Mouse (Mus musculus): ENCODE results near the gene Odf3b. TPM values are rescaled to one million over a fixed set of nuclear protein-coding genes. Genes with fewer than 3 reads are reported as not detected.
A peak's percentile ranks its signal among the peaks of the same experiment; 100 is the strongest.

Odf3b gene
- polyA plus RNA-seq, 1 experiment: not detected

DNA sequence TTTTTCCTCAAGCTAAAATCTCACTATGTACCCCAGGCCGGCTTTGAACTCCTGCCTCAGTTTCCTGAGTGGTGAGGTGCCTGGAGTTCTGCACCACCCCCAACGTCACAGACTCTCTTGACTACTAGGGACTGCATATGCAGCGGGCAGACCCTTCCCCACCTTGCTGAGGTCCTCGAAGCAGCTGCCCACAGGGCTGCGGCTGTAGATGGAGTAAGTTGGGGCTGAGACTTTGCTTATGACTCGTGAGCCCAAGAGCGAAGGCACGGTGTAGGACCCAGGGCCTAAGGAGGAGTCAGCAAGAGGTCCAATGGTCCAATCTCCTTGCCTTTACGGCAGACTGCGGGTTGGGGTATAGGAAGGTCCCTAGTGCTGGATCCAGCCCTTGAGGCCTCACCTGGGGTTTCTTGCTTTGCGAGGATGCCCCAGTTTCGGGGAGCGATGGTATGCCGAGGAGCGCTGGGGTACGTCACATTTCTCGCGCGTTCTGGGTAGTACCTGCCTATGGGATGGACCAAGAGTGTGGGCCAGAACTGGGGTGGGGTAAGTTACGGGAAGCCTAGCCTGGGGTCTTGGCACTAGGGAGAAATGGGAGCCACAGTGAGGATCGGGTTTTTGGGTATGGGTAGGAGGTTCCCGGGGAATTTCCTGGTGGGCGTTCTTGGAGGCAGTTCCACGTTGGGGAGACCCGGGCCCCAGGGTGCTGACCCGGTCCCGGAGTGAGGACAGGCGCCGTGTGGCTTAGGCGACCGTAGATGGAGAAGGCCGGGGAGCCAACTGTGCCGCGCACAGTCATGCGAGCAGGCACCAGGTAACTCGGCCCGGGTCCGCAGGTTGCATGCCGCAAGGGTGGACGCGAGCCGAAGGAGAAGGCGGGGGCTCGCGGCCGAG lies 899 bp downstream of the Odf3b start:
- peak overlapping the region; percentile 4 for H3K4me2 ChIP-seq (ENCODE audit: low read depth)
- no peaks in the 10 kb centered on the region for H3K36me3 ChIP-seq (ENCODE audit: control insufficient read depth, insufficient read depth)
- TF ChIP-seq SRF (IDR thresholded peaks at IDR 0.05; ENCODE audit: control insufficient read depth, insufficient read length, low read depth): no peak
- TF ChIP-seq TCF12 (IDR thresholded peaks at IDR 0.05; ENCODE audit: insufficient read depth, poor library complexity, severe bottlenecking): no peak
- no peak for TF ChIP-seq CEBPB (IDR thresholded peaks at IDR 0.05; ENCODE audit: insufficient read depth, poor library complexity, severe bottlenecking)
- no peak for TF ChIP-seq TCF3 (IDR thresholded peaks at IDR 0.05; ENCODE audit: insufficient read length, low read depth)
- H3K79me2 ChIP-seq (ENCODE audit: control insufficient read depth, insufficient read depth): no peaks in the 10 kb centered on the region
- H3ac ChIP-seq (ENCODE audit: control insufficient read depth, insufficient read length): no peak overlapping the region
- H3K4me3 ChIP-seq: no peak overlapping the region
- peaks cover 43% of the 10 kb centered on the region for H3K27me3 ChIP-seq (ENCODE audit: control insufficient read depth, insufficient read depth, insufficient read length)

DNA sequence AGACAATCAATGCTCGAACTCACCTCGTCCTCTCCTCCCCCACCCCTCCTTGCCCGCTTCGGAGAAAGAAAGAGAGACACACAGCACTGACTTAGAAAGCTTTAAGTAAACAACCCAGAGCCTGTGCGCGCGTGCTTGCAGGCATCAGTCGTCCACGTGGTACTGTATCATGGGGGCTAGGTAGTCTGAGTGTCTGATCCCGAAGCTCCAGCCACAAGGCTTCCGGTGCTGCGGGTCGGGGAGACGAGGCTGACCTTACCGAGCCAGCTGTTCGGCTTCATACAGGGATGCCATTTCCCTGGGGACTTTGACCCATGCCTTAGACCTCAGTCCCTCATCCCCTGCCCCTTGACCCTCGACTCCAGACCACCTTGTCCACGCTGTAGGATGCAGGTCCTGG lies 1.7 kb downstream of the Odf3b start:
- no peak for TF ChIP-seq POLR2AphosphoS2 (IDR thresholded peaks at IDR 0.05; ENCODE audit: insufficient read length, low read depth)
- TF ChIP-seq E2F4 (IDR thresholded peaks at IDR 0.05; ENCODE audit: insufficient read depth): no peak
- no peak for TF ChIP-seq USF1 (IDR thresholded peaks at IDR 0.05; ENCODE audit: low read depth)
- TF ChIP-seq MYOD1 (IDR thresholded peaks at IDR 0.05; ENCODE audit: control insufficient read depth in 1 of 3, insufficient read length in 2 of 3, low read depth in 2 of 3): no peak
- TF ChIP-seq REST (IDR thresholded peaks at IDR 0.05; ENCODE audit: insufficient read depth, insufficient read length): no peak
- TF ChIP-seq CEBPB (IDR thresholded peaks at IDR 0.05; ENCODE audit: insufficient read depth, poor library complexity, severe bottlenecking): no peak
- TF ChIP-seq MYOG (IDR thresholded peaks at IDR 0.05; ENCODE audit: control insufficient read depth in 1 of 3, insufficient read depth in 1 of 3, insufficient read length in 2 of 3, low read depth in 2 of 3): no peak
- TF ChIP-seq TCF3 (IDR thresholded peaks at IDR 0.05; ENCODE audit: insufficient read length, low read depth): no peak
- TF ChIP-seq MAX (IDR thresholded peaks at IDR 0.05; ENCODE audit: low read depth): no peak
- peaks cover 36% of the 10 kb centered on the region for H3K27me3 ChIP-seq (ENCODE audit: control insufficient read depth, insufficient read depth, insufficient read length)
- H3K79me2 ChIP-seq (ENCODE audit: control insufficient read depth, insufficient read depth): no peaks in the 10 kb centered on the region
- no peak overlapping the region for H3K4me2 ChIP-seq (ENCODE audit: low read depth)
- no peaks in the 10 kb centered on the region for H3K36me3 ChIP-seq (ENCODE audit: control insufficient read depth, insufficient read depth)
- H3ac ChIP-seq (ENCODE audit: control insufficient read depth, insufficient read length): no peak overlapping the region
- no peak overlapping the region for H3K4me3 ChIP-seq

DNA sequence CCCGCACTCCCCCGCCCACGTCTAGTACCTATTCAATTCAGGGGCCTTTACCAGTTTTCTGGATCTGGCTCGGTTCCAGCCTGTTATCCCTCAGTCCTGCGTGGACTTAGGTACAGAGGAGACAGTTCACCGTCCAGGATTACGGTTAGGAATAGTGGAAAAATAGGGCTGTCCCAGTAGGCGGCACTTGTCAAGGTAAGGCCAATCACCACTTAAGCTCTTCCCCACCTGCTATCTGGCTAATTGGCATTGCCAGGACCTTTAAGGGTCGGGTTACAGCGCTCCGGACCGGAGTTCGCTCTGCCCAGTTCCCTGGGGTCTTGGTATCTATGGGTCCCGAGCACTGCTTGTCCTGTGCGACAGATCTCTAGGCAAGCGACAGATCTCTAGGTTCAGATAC lies 2.1 kb downstream of the Odf3b start, which contains the start of gene Tymp:
Gene Tymp (minus strand): TSS at position 83 of the 400 bp plus-strand sequence.
- Histone ChIP-seq H3K4me3 (no peak within 1 kb of the TSS), H3K4me2 (ENCODE audit: low read depth) (no peak within 1 kb of the TSS), H3K27me3 (ENCODE audit: control insufficient read depth, insufficient read depth, insufficient read length) (peaks cover 34% of the 10 kb centered on the region), H3ac (ENCODE audit: control insufficient read depth, insufficient read length) (no peak within 1 kb of the TSS), H3K36me3 (ENCODE audit: control insufficient read depth, insufficient read depth) (peaks cover 1% of the 10 kb centered on the region), H3K79me2 (ENCODE audit: control insufficient read depth, insufficient read depth) (no peaks in the 10 kb centered on the region)
- TF ChIP-seq TCF3 (IDR thresholded peaks at IDR 0.05; ENCODE audit: insufficient read length, low read depth): no peak
- no peak for TF ChIP-seq REST (IDR thresholded peaks at IDR 0.05; ENCODE audit: insufficient read depth, insufficient read length)
- TF ChIP-seq MYOD1 (IDR thresholded peaks at IDR 0.05; ENCODE audit: control insufficient read depth in 1 of 3, insufficient read length in 2 of 3, low read depth in 2 of 3): no peak
- no peak for TF ChIP-seq MYOG (IDR thresholded peaks at IDR 0.05; ENCODE audit: control insufficient read depth in 1 of 3, insufficient read depth in 1 of 3, insufficient read length in 2 of 3, low read depth in 2 of 3)
- TF ChIP-seq POLR2A (IDR thresholded peaks at IDR 0.05; ENCODE audit: insufficient read length, low read depth): no peak
- no peak for TF ChIP-seq CEBPB (IDR thresholded peaks at IDR 0.05; ENCODE audit: insufficient read depth, poor library complexity, severe bottlenecking)
- TF ChIP-seq SRF (IDR thresholded peaks at IDR 0.05; ENCODE audit: control insufficient read depth, insufficient read length, low read depth): no peak
- TF ChIP-seq MAX (IDR thresholded peaks at IDR 0.05; ENCODE audit: low read depth): no peak
- TF ChIP-seq USF1 (IDR thresholded peaks at IDR 0.05; ENCODE audit: low read depth): no peak
- TF ChIP-seq POLR2AphosphoS2 (IDR thresholded peaks at IDR 0.05; ENCODE audit: insufficient read length, low read depth): no peak
- TF ChIP-seq E2F4 (IDR thresholded peaks at IDR 0.05; ENCODE audit: insufficient read depth): no peak
- TF ChIP-seq TCF12 (IDR thresholded peaks at IDR 0.05; ENCODE audit: insufficient read depth, poor library complexity, severe bottlenecking): no peak

DNA sequence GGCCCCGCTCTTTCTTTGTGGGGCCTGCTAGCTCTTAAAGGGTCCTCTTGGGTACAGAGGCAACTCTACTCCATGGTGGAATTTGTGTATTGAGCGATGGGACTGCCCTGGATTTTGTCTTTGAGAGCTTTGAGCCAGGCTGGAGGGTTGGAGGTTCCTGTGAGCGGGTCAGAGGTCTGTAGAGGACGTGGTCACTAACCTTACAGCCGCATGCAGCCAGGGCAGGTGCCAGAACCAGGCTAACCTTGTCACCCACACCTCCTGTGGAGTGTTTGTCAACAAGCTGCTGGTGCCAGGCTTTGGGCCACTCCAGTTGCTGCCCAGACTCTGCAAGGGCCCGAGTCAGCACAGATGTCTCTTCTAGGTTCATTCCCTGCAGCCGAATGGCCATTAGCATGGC lies 3.0 kb downstream of the Odf3b start:
- Histone ChIP-seq H3K4me3 (no peak overlapping the region), H3K4me2 (ENCODE audit: low read depth) (no peak overlapping the region), H3K27me3 (ENCODE audit: control insufficient read depth, insufficient read depth, insufficient read length) (peaks cover 34% of the 10 kb centered on the region), H3ac (ENCODE audit: control insufficient read depth, insufficient read length) (no peak overlapping the region), H3K36me3 (ENCODE audit: control insufficient read depth, insufficient read depth) (peaks cover 10% of the 10 kb centered on the region), H3K79me2 (ENCODE audit: control insufficient read depth, insufficient read depth) (no peaks in the 10 kb centered on the region)
- TF ChIP-seq POLR2A (IDR thresholded peaks at IDR 0.05; ENCODE audit: insufficient read length, low read depth): no peak
- TF ChIP-seq POLR2AphosphoS2 (IDR thresholded peaks at IDR 0.05; ENCODE audit: insufficient read length, low read depth): no peak
- no peak for TF ChIP-seq MYOG (IDR thresholded peaks at IDR 0.05; ENCODE audit: control insufficient read depth in 1 of 3, insufficient read depth in 1 of 3, insufficient read length in 2 of 3, low read depth in 2 of 3)
- no peak for TF ChIP-seq CEBPB (IDR thresholded peaks at IDR 0.05; ENCODE audit: insufficient read depth, poor library complexity, severe bottlenecking)
- no peak for TF ChIP-seq MAX (IDR thresholded peaks at IDR 0.05; ENCODE audit: low read depth)
- TF ChIP-seq TCF12 (IDR thresholded peaks at IDR 0.05; ENCODE audit: insufficient read depth, poor library complexity, severe bottlenecking): no peak
- TF ChIP-seq MYOD1 (IDR thresholded peaks at IDR 0.05; ENCODE audit: control insufficient read depth in 1 of 3, insufficient read length in 2 of 3, low read depth in 2 of 3): no peak
